Mouse (Mus musculus) thymus, adult 2 months (tissue): ENCODE data around the gene Rassf7.

ENCODE experiments used
- CTCF ChIP-seq: fragments of 200-500 bp; IDR thresholded peaks from 2 replicates; pipeline ENCODE4 v1.5.1; 2012; ENCODE audit warnings: mild to moderate bottlenecking, control low read depth, low read length, moderate library complexity, borderline replicate concordance; ENCODE audit not compliant: control insufficient read depth, poor library complexity, insufficient read depth; ENCODE audit errors: extremely low read depth
- POLR2A ChIP-seq: fragments of 200-500 bp; IDR thresholded peaks from 2 replicates; pipeline ENCODE4 v1.6.1; 2012; ENCODE audit warnings: mild to moderate bottlenecking, low read length, control low read depth, moderate library complexity; ENCODE audit not compliant: control insufficient read depth, poor library complexity, insufficient read depth; ENCODE audit errors: extremely low read depth

- TF ChIP-seq CTCF (no peak), POLR2A (no peak)
Measured at GRCm38 (mm10) chr7:141192776-141193347, 22.8 kb upstream of the Rassf7 start.
